Mouse (Mus musculus) lung, postnatal 25 days (tissue): ENCODE results near the gene Tnfaip1.
"Not testable (repeated sequence)": the region's sequence is repeated elsewhere in the genome, so short reads cannot be mapped to it uniquely, and the experiment has no call there.

Experiments
- DNase-seq: peaks from one replicate; pipeline ENCODE4 v3.0.0; 2022; ENCODE audit warnings: low spot score

Tnfaip1 gene

DNA sequence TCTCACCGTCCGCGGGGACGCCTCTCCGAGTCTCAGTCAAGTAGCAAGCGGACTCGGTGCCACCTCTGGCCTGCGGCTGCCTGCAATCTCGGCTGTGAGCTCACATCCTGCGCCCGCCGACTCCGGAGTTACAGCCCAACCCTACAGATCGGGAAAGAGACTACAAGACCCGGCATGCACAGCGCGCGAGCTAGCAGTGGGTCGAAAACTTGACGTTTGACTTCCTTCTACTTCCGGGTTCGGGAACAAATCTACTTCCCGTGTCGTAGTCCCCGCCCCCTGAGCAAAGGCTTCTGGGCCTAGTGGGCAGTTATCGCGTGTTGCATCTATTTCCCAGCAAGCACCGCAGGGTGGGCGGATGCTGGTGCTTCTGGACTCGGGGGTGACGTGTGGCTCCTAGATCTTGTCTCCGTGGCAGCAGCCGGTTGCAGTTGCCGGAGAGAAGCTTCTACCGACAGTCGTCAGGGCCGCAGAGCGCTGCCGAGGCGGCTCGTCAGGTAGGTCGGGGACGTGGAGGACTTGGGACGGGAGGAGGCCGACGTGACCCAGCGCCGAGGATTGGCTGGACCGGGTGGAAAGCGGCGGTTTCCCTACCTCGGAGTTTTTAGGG is at the start of gene Tnfaip1, which contains the start of gene Ift20:
TSS of gene Tnfaip1 (minus strand) at position 253 of the 610 bp plus-strand sequence.
TSS of gene Ift20 (plus strand) at position 282 of the 610 bp plus-strand sequence.
- peak; percentile 100 for DNase-seq

DNA sequence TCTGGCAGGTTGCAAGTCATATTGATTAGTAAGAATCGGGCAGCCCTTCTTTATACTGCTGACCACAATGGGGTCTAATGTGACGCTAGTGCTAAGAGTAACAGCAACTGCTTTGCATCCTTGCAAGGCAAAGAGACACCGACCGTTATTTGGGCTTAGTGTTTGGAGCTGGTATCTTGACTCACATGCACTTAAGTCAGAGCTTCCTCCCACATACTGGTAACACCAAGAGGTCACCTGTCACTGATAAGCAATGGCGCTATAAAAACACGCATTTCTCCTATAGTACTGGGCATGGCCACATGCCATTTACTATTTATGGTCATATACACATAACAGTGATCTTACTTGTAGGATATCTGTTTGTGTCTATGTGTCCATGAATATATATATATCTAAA is 46.7 kb upstream of the Tnfaip1 start:
- no peak for DNase-seq

- no peak for DNase-seq
These were observed 38.8 kb upstream of the Tnfaip1 start for GRCm38 (mm10) chr11:78574975-78575374.

DNA sequence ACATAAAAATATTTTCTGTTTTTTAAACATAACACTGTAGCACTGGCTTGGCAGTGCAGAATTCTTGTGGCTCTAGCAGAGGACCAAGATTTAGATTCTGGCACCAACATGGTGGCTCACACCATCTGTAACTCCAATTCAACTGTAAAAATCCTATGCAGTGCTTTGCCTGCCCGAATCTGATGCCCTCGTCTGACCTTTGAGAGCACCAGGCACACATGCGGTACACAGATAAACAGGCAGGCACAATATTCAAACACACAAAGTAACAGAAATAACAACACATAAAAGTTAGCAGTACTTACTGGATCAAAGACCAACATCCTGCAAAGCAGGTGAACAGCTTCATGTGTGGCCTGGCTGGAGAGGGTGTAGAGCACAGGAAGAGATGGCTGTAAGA is 38.4 kb upstream of the Tnfaip1 start:
- DNase-seq = no peak

DNA sequence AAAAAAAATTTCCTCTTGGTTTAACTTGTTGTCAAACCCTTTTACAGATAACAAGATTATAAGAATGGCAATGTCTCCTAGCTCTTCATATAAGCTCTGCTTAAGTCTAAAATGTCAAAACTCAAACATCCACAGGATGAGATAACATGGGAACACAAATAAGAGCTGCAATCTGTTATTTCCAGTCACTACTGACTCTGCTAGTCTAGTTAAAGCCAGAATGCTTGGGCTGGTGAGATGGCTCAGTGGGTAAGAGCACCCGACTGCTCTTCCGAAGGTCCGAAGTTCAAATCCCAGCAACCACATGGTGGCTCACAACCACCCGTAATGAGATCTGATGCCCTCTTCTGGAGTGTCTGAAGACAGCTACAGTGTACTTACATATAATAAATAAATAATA is 37.9 kb upstream of the Tnfaip1 start:
- DNase-seq = not testable (repeated sequence)

DNA sequence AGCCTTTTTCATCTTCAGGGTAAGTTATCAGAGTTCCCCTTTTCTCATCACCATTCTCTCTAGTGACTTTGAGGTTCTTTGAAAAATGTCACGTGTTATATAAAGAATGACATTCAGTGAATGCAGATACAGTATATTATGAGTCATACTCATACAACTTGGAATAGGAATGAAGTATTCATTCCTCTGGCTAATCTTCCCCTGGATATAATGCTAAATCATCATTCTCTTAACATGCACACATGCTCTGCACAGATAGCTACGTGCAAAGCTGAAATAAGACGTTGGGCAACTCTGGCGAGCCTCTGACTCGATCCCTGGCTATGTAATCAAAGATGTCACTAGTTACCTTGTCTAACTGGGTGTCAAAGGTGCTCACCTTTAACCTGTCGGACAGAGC is 35.7 kb upstream of the Tnfaip1 start:
- no peak for DNase-seq

DNA sequence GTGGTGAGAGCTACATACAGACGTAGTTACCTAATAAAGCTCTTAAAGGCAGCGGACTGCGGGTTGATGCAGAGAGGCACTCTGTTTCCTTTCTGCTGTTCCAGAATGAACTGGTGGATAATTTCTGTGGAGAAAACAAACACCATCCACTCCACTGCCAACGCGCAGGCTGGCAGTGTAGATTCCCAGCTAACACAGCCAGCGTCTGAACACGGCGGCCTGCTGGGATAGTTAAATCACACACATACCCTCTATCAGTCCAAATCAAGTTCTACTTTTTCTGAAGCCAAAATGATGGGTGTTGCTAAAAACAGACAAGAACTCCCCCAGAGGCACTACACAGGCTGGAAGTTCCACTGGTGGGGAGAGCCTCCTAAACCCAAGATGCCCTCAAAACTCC is 35.3 kb upstream of the Tnfaip1 start:
- DNase-seq = no peak

GRCm38 (mm10) chr11:78569806-78570205 is 33.7 kb upstream of the Tnfaip1 start:
- DNase-seq = no peak

- DNase-seq = no peak
These were observed 32.7 kb upstream of the Tnfaip1 start for GRCm38 (mm10) chr11:78568827-78569226.

GRCm38 (mm10) chr11:78567614-78568013 is 31.5 kb upstream of the Tnfaip1 start:
- no peak for DNase-seq

DNA sequence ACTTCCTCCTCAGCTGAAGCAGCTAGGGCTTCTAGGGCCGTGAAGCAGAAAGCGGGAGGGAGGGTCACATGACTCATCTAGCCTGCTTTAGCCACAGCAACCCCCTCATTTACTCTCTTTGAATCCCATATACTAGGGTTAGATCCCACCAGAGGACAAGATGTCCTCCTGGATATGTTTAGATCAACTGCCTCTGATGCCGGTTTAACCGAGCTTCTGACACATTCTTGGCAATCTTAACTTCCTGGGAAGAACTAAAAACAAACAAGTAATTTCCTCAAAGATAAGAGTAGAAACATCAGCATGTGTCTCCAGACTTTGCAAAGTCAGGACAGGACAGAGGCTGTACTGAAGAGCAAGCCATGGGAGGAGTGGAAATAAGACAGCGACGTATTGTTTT is 30.6 kb upstream of the Tnfaip1 start:
- DNase-seq = peak; percentile 90

DNA sequence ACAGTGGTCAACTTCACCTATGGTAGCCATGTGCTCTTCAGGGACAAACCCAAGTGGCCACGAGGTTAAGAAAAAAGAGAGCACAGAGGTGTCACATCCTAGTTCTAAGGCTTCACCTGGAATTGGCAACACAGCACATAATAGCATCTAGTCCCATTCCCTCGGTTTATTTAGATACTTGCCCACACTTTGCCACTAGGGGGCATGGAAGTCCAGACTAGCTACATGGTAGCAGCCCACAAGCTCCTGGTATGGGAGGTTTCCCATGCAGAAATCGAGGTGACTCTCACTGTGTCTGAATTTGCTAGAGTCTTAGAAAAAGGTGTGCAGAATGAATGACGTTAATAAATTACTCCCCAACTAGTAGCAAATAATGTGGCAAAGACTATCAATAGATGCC is 24.3 kb upstream of the Tnfaip1 start:
- DNase-seq = peak; percentile 84

- DNase-seq = no peak
These were observed 21.1 kb upstream of the Tnfaip1 start for GRCm38 (mm10) chr11:78557241-78557640.

GRCm38 (mm10) chr11:78556070-78556469 is 19.9 kb upstream of the Tnfaip1 start:
- DNase-seq = no peak

DNA sequence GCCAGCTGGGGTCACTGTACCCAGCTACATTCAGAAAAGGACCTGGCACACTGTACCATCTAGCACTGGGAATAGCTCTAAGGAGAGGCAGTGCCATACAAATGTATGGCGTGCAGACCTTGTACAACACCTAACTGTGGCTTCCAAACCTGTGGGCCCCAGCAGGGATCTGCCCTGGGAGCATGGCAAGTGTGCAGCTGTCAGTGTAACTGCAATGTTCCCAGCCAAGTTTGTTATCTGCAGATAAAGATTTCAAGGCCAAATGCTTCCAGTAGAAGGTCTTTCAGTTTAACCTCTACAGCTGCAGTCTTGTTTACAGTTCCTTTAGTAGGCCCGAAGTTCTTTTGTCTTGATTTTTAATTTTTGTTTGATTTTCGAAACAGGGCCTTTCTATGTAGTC is 19.5 kb upstream of the Tnfaip1 start:
- DNase-seq = no peak

- no peak for DNase-seq
These were observed 14.9 kb upstream of the Tnfaip1 start for GRCm38 (mm10) chr11:78551059-78551398.

GRCm38 (mm10) chr11:78550168-78551058 is 14.3 kb upstream of the Tnfaip1 start, which contains the start of gene Tmem97:
Gene Tmem97, minus strand, starts transcription at chr11:78550777.
- peak; percentile 97 for DNase-seq

DNA sequence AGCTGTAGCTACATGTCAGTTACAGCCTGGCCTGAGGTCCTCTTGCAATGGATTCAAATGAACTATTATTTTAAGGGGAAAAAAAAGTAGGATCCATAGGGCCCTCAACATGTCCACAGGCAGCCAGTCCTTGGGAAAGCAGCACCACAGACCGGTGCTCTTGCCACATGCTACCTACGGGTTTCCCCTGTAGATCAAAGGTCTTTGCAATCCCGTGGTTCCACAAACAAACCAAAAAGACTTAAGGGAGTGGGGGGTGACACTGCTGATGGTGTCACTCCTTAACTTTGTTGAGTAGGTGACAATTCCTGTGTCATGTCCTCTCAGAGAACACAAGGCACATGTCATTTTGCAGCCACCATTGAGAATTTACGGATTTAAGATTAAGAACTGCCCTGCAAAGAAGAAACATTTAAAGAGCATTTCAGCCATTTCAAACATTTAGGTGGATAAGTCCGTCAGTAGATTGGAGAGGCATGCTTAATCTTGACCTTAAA is 13.4 kb upstream of the Tnfaip1 start:
- DNase-seq = no peak

DNA sequence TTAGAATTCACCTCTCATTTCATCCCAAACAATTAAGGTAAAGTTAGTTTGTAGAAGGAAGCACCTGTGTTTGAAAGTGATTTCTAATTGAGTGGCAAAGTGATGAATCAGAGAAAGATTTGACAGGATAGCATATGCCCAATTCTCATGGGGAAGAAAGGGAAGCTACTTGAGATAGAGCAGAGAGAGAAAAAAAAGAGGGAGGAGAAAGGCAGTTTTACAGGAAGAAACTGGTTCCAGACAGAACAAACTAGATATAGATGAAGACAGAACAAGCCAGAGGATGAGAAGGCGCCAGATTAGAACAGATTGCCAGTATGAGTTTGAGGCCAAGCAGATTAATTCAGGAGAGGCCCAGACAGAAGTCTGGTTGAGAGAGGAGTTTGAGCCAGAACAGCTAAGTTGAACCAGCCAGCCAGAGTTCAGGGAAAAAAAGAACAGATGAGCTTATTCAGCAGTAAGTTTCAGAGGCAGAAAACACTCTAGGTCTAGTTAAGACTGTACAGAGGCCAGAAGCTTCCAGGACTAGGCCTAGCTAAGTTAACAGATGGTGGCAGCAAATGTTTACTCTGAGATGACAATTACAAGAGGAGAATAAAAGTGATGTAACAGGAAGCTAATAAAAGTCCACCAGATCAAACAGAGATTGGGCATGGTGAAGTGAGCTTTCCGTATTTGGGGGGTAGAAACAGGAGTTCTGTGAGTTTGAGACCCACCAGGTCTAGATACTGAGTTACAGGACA is 11.8 kb upstream of the Tnfaip1 start:
- DNase-seq = no peak

DNA sequence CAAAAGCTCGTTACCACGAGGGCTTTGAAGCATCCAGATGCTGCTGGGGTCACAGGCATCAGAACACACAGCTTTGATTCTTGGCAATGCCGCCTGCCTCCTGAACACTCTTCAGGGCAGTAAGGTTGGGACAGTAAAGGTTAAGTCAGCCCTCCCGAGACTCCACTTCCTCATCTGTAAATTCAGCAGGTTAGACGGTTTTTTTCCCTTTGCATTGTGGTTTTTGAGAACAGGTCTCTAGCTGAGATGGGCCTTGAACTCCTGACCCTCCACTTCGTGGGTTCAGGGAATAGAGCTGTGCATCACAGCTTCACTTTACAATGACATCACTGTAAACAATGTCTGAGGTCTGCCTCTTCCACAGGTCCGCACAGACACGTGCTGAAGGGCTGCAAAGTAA is 9.0 kb upstream of the Tnfaip1 start:
- no peak for DNase-seq

DNA sequence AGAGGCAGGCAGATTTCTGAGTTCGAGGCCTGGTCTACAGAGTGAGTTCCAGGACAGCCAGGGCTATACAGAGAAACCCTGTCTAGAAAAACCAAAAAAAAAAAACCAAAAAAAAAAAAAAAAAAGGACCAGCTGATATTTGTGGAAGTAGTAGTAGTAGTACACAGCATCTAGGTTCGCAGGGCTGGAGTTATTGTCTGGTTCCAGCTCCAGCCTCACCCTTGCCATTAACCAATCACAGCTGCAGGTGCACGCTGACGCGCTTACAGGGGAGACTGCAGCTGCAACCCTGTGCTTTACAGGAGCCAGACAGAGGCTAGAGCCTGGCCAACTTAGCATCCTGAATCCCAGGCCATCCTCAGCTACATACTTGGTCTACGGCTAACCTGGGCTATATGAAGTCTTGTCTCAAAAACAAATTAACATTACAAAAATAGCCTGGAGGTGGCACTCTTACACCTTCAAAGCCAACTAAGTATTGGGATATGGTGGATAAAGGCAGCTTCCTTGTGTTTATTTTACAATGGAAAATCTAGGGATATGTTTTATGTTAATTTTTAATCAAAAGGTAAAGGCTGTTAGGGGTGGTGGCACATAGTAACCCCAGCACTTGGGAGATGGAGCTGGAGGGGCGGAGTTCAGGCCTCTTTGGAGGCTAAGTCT is 8.4 kb upstream of the Tnfaip1 start:
- DNase-seq = no peak

DNA sequence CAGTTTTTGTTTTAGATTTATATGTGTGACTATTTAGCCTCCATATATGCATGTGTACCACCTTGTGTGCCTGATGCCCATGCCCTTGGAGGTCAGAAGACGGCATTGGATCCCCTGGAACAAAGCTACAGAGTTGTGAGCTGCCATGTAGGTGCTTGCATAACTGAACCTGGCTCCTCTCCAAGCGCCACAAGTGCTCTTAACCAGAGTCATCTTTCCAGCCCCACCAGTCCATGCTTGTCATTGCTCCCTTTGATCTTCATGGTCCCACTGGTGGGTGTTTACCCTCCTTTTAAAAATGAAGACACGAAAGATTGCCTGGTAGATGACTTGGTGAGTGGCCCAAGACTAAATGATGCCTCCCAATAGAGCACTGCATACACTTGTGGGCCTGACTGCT is 4.2 kb upstream of the Tnfaip1 start:
- peak; percentile 60 for DNase-seq
